Mouse (Mus musculus) intestine, postnatal 0 days (tissue): ENCODE results near the gene Tob2. TPM values are rescaled to one million over a fixed set of nuclear protein-coding genes. Genes with fewer than 3 reads are reported as not detected.

Experiments used
- ATAC-seq: fragments of 200-750 bp; cut with Nextera tagmentation; 2 replicates; pipeline ENCODE4 v1.8.0; 2017; ENCODE audit warnings: mild to moderate bottlenecking, moderate TSS enrichment, moderate library complexity
- H3K27ac ChIP-seq: fragments of 300-500 bp; sonication (generic); 2 replicates; pipeline ENCODE4 v1.5.1; 2014; ENCODE audit warnings: mild to moderate bottlenecking, low read depth, low read length, moderate library complexity
- H3K27me3 ChIP-seq: fragments of 300-500 bp; sonication (generic); replicated peaks from 2 replicates; pipeline ENCODE4 v1.6.1; 2014; ENCODE audit warnings: low read length, mixed read lengths; ENCODE audit not compliant: control insufficient read depth, insufficient read depth
- H3K36me3 ChIP-seq: fragments of 300-500 bp; sonication (generic); 2 replicates; pipeline ENCODE4 v1.6.1; 2014; ENCODE audit warnings: mild to moderate bottlenecking, moderate library complexity; ENCODE audit not compliant: control insufficient read depth, insufficient read depth
- H3K4me1 ChIP-seq: fragments of 300-500 bp; sonication (generic); replicated peaks from 2 replicates; pipeline ENCODE4 v1.6.1; 2014; ENCODE audit warnings: antibody characterized with exemption, low read length, mixed read lengths; ENCODE audit not compliant: control insufficient read depth, insufficient read depth
- H3K4me2 ChIP-seq: fragments of 300-500 bp; sonication (generic); replicated peaks from 2 replicates; pipeline ENCODE4 v1.6.1; 2014; ENCODE audit warnings: low read depth, mild to moderate bottlenecking, moderate library complexity
- H3K4me3 ChIP-seq: fragments of 300-500 bp; sonication (generic); 2 replicates; pipeline ENCODE4 v1.5.1; 2014; ENCODE audit warnings: low read depth, low read length
- H3K9ac ChIP-seq: fragments of 300-500 bp; sonication (generic); 2 replicates; pipeline ENCODE4 v1.6.1; 2014; ENCODE audit warnings: mild to moderate bottlenecking, low read depth, low read length
- H3K9me3 ChIP-seq: fragments of 300-500 bp; sonication (generic); 2 replicates; pipeline ENCODE4 v1.6.1; 2016; ENCODE audit warnings: mixed run types; ENCODE audit not compliant: control insufficient read depth
- CTCF ChIP-seq: sonication (generic); IDR thresholded peaks from 2 replicates; pipeline ENCODE4 v1.5.1; 2016; ENCODE audit warnings: low read depth, mild to moderate bottlenecking, control low read depth, antibody characterized with exemption, moderate library complexity
- WGBS: fragments of 180-500 bp; shearing (Covaris S2); extraction: QIAGEN DNeasy Blood & Tissue Kit; methylation state at CpG from one replicate; pipeline ENCODE4 v1.1.7; 2014; 5-methylcytosine and 5-hydroxymethylcytosine counted together
- polyA plus RNA-seq: library from polyadenylated mRNA; unstranded; fragments of >200 nt; fragmentation: Nextera tagmentation; extraction: Ambion mirVana; gene quantifications from 2 replicates; pipeline ENCODE4 v1.2.1, GENCODE M21; 2015

Tob2 gene
- polyA plus RNA-seq, 1 experiment from 2014 or later, result 19.8 TPM

- H3K27me3 ChIP-seq, result no peaks in the 10 kb centered on the region
- no peaks in the 10 kb centered on the region for H3K4me1 ChIP-seq
- no peak overlapping the region for H3K9ac ChIP-seq
- no peak overlapping the region for H3K4me2 ChIP-seq
- H3K9me3 ChIP-seq, result no peaks in the 10 kb centered on the region
- no peak for TF ChIP-seq CTCF
- no peak overlapping the region for H3K27ac ChIP-seq
- WGBS, result 46% methylated on average over 3 of the region's 3 CpGs
- H3K36me3 ChIP-seq, result 0 out of 2 replicates have a peak, but pooled peaks cover 4% of the 10 kb centered on the region
- no peak for ATAC-seq
- no peak overlapping the region for H3K4me3 ChIP-seq
These were observed 58.2 kb downstream of the Tob2 start for GRCm38 (mm10) chr15:81800391-81800790.

GRCm38 (mm10) chr15:81798421-81798820 is 60.2 kb downstream of the Tob2 start:
- Histone ChIP-seq H3K9ac (no peak overlapping the region), H3K27ac (no peak overlapping the region), H3K4me3 (no peak overlapping the region), H3K4me1 (no peaks in the 10 kb centered on the region), H3K4me2 (no peak overlapping the region), H3K9me3 (no peaks in the 10 kb centered on the region), H3K27me3 (no peaks in the 10 kb centered on the region), H3K36me3 (peaks cover 8% of the 10 kb centered on the region; the same call in 1 of the 2 replicates)
- 90% methylated on average over 4 of the region's 4 CpGs for WGBS
- no peak for ATAC-seq
- TF ChIP-seq CTCF, result no peak

Other genes with a start within 250 kb of the Tob2 start
- 8.3 and 8.7 TPM in 2 replicates for gene L3mbtl2, start 194.9 kb downstream of the Tob2 start, polyA plus RNA-seq
- gene Chadl, start 161.5 kb downstream of the Tob2 start, polyA plus RNA-seq, result 1.6 TPM in 2 replicates
- gene Zc3h7b, start 113.7 kb downstream of the Tob2 start, polyA plus RNA-seq, result 5.6 and 7.3 TPM in 2 replicates
- 20.6 and 21.9 TPM in 2 replicates for gene Rangap1, start 113.3 kb downstream of the Tob2 start, polyA plus RNA-seq
- 13.4 and 16.0 TPM in 2 replicates for gene Tef, start 56.4 kb downstream of the Tob2 start, polyA plus RNA-seq
- 75.9 and 79.2 TPM in 2 replicates for gene Phf5a, start 13.1 kb upstream of the Tob2 start, polyA plus RNA-seq
- 192 and 209 TPM in 2 replicates for gene Aco2, start 13.5 kb upstream of the Tob2 start, polyA plus RNA-seq
- gene Polr3h, start 67.4 kb upstream of the Tob2 start, polyA plus RNA-seq, result 114 and 123 TPM in 2 replicates
- gene Csdc2, start 78.0 kb upstream of the Tob2 start, polyA plus RNA-seq, result 4.4 and 4.9 TPM in 2 replicates
- gene Pmm1, start 102.1 kb upstream of the Tob2 start, polyA plus RNA-seq, result 14.5 and 15.8 TPM in 2 replicates
- gene 1700029P11Rik, start 121.7 kb upstream of the Tob2 start, polyA plus RNA-seq, result not detected in 2 replicates
- 22.6 and 23.2 TPM in 2 replicates for gene Xrcc6, start 129.0 kb upstream of the Tob2 start, polyA plus RNA-seq
- gene Desi1, start 175.1 kb upstream of the Tob2 start, polyA plus RNA-seq, result 10.0 and 12.1 TPM in 2 replicates
- 86.1 and 99.0 TPM in 2 replicates for gene Snu13, start 188.8 kb upstream of the Tob2 start, polyA plus RNA-seq
- not detected in 2 replicates for gene 4930407I10Rik, start 200.4 kb upstream of the Tob2 start, polyA plus RNA-seq
- not detected in 2 replicates for gene Mei1, start 211.2 kb upstream of the Tob2 start, polyA plus RNA-seq